Mouse (Mus musculus): ENCODE data around the gene Trim63.
"Not testable (repeated sequence)": the region's sequence is repeated elsewhere in the genome, so short reads cannot be mapped to it uniquely, and the experiment has no call there.

Gene Trim63

GRCm38 (mm10) chr4:134299498-134299810 lies 15.5 kb upstream of the Trim63 start:
- no peak for DNase-seq

DNA sequence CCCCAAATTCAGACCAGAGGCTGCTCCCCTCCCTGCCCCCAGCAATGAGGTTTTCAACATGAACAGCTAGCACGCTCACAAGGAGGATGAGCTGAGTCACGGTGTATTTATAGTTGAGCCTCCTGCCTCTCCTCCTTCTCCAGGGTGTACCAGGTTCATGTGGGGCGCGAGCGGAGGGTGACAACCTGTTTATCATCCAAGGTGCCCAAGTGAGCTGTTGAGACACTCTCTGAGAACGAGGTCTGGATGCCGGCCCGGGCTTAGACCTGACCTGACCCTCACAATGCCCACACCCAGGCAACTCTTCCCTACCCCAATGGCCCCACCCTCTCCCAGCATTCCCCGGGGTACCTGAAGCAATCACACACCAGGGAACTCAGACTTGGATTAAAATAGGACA lies 14.6 kb upstream of the Trim63 start:
- no peak for DNase-seq

DNA sequence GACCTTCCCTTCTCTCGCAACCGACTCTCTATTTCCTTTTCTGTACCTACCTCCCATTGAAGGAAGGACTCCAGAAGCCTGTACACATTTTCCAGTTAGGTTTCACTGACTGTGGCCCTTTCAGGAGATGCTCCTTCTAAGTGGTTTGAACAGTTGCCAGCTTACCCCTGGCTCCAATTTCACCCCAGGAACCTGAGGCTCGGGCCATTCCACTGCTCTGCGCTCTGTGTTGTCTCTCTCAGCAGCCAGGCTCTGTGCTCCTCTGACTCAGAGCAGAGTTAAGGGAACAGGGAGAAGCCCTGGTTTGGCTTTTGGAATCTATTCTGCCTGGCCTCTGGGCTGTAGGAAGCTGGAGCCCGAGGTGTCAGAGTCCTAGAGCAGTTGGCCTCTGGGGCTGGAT lies 12.8 kb upstream of the Trim63 start:
- DNase-seq = no peak

DNA sequence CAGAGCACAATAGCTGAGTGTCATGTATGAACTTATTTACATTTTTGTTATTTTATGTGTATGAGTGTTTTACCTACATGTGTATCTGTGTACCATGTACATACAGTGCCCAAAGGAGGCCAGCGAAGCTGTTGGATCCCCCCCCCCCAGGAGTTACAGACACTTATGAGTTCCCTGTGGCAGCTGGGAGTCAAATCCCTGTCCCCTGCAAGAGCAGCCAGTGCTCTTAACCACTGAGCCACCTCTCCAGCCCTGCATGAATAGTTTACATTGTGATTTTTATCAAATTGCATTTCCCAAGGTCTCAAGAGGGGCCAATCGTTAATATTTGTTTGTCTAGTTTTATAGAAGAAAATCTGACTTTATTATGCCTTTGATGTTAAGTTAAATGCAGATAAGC lies 8.0 kb upstream of the Trim63 start:
- DNase-seq = no peak

GRCm38 (mm10) chr4:134307367-134308072 lies 7.4 kb upstream of the Trim63 start:
- DNase-seq = no peak

DNA sequence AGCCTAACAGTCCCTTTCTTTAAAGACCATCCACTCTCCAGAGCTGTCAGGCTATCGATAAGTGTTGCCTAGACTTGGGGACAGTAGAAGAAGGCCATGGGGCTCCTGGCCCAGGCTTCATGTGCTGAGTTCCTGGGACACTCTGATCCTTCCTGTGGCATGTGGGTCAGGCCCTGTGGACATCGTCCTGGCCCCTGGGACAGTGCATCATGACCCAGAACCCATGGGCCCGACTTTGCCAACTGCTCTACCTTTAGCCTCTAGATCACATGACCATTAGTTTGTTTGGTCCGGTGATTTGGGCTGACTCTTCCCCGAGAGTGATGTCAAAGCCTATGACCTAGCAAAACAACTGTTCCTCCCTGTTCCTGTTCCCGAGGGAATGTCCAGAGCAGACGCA lies 4.8 kb upstream of the Trim63 start:
- DNase-seq = no peak

DNA sequence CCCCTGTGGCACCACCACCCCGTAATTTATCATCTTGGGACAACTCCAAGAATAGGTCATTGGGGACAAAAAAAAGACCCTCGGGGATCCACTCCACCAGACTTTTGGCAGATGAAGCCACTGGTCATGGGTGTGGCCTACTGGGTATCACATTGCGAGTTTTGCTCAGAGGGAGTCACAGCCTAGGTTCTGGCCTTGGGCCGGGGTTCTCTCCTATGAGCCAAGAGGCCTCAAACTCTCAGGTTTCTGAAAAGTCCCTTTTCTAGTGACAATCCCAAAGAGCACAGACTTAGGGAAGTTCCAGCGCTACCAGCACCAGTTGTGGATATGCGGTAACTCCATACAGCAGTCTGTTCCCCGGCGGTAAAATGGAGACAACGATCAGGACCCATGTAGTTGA lies 4.3 kb upstream of the Trim63 start:
- no peak for DNase-seq

GRCm38 (mm10) chr4:134311784-134312183 lies 3.1 kb upstream of the Trim63 start:
- no peak for DNase-seq

DNA sequence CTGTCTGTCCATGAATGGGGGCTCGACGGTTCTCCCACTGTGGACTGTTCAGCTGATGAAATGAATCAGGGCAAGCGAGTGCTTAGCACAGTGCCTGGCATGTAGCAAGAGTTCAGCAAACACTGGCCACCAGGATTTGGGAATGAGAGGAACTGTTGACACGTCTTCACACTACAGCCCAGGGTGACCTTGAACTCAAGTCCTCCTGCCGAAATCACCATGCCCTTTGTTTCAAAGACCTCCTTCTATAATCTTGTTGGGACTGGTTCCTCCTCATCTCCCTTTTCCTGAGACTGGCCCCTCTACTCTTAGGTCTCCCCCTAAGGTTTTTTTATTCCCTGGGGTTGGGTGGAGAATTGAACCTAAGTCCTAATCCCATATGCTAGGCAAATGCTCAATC lies 2.6 kb upstream of the Trim63 start:
- DNase-seq = no peak

DNA sequence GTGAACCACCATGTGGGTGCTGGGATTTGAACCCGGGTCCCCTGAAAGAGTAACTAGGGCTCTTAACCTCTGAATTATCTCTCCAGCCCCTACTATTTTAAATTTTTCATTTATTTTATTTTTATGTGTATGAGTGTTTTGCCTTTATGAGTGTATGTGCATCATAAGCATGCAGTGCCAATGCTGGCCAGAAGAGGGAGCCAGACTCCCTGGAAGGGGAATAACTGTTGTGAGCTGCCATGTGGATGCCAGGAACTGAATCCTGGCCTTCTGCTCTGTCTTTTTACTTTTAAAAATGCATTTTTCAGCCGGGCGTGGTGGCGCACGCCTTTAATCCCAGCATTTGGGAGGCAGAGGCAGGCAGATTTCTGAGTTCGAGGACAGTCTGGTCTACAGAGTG lies 2.0 kb upstream of the Trim63 start:
- DNase-seq = no peak

DNA sequence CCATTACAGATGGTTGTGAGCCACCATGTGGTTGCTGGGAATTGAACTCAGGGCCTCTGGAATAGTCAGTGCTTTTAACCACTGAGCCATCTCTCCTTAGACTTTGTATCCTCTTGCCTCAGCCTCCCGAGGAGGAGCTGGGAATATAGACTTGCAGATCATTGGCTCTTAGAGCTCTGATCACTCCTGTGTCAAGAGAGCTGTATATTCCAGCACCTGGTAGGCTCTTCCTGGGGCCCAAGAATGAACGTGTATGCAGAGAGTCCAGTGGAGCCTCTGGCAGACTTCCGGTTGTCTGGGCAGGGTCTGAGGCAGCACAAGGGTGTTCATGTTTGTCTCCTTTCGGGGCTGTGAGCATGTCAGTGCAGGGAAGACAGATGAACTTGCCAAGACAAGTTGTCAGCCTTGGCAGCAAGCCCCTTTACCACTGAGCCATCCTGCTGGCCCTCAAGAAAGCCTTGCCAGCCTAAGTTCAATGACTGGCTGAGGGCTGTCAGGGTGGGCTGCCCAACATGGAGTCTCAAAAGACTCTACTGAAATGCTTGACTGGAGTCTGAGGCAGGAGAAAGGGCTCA lies 752 bp upstream of the Trim63 start:
- no peak for DNase-seq

GRCm38 (mm10) chr4:134315470-134315869 lies 550 bp downstream of the Trim63 start:
- no peak for DNase-seq

- DNase-seq = no peak
These were observed 1.5 kb downstream of the Trim63 start for GRCm38 (mm10) chr4:134316390-134316789.

DNA sequence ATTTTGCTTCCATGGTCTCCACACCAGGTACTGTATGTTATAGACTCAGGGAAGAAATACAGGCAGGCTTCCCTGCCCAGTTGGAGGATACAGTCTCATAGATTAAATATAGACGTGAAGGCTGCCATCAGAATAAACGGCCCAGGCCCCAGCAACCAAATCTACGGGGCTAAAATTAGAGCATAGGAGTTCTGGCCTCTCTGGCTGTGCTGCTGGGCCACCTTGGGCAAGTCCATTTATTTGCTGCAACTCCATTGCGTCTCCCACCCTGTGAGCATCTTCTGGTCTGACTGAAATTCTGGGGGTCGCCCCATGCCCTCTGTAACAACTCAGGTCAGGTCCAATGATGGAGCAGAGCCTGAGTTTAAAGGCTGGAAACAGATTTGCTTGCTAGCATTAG lies 4.2 kb downstream of the Trim63 start:
- DNase-seq = no peak

DNA sequence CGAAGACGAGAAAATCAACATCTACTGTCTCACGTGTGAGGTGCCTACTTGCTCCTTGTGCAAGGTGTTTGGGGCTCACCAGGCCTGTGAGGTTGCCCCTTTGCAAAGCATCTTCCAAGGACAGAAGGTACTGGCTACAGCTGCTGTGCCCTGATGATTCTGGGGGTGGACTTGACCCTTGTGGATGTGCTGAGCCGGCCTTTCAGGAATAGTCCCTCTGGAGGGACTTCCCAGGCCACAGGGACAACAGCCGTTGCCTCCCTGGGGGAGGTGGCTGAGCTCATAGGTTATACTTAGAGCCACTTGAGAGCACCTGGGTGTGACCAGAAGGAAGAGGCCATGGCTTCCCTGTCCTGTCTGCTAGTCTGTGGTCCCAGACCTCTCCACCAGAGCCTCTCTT lies 4.8 kb downstream of the Trim63 start:
- no peak for DNase-seq

- DNase-seq = no peak
These were observed 6.6 kb downstream of the Trim63 start for GRCm38 (mm10) chr4:134321524-134321923.

DNA sequence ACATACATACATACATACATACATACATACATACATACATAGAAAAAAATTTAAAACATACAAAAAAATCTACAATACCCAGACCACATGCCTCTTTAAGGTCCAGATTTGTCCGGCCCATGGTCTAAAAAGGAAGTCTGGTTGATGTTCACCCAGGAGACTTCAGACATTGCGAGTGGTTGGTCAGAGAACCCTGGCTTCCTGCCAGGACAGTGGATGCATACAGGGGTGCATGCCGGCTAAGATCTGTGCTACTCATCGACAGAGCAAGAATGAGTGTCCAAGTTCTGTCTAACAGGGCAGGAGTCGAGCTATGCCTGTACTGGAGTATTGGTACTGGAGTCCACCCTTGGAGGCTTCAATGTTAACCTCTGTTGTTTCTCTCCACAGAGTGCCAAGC lies 9.7 kb downstream of the Trim63 start:
- DNase-seq = no peak

- DNase-seq = no peak
These were observed 12.1 kb downstream of the Trim63 start for GRCm38 (mm10) chr4:134326859-134327530.

- DNase-seq = no peak
These were observed 13.2 kb downstream of the Trim63 start for GRCm38 (mm10) chr4:134328151-134328550.

GRCm38 (mm10) chr4:134328832-134329231 lies 13.9 kb downstream of the Trim63 start:
- no peak for DNase-seq

DNA sequence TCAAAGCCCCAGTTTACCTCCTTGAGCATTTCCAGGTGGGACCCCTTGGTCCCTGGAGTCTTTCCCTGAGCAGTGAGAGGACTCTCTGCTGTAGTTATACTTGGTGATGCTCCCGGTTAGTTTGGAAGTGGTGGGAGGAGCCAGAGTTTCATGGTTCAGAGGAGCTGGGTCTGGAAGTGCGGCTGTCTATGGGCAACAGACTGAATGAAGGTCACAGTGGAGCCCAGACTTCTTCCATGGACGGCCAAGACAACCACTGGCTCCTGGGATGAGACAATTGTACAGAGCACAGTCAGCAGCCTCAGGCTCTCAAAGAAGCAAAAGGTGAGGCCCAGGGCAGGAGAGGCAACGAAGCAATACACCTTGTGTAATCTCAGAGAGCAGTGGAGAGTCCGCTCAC lies 15.4 kb downstream of the Trim63 start:
- DNase-seq = no peak

GRCm38 (mm10) chr4:134341231-134341630 lies 26.3 kb downstream of the Trim63 start:
- DNase-seq = not testable (repeated sequence)

- DNase-seq = no peak
These were observed 27.4 kb downstream of the Trim63 start for GRCm38 (mm10) chr4:134342213-134342779.

All from cerebellum, adult 11-12 months (tissue).